Mouse (Mus musculus) heart, adult 9 months (tissue): ENCODE measurements at regions not wholly inside any gene's neighbourhood (a gene's known extent, or its start where the extent isn't known, plus 50 kb on each side); places are given as distances from the start of the nearest gene placed in this dataset.

ENCODE experiments used
- DNase-seq, 2 experiments: peaks; one replicate each; pipeline ENCODE4 v3.0.0; 2022; ENCODE audit warnings: low spot score in 2 of 2

GRCm38 (mm10) chr1:132820136-132820535 is 59.9 kb upstream of the Lrrn2 start:
- DNase-seq: no peak

- DNase-seq: no peak
Observed at GRCm38 (mm10) chr1:132818296-132818695, 61.8 kb upstream of the Lrrn2 start.

- DNase-seq: no peak
Observed at GRCm38 (mm10) chr1:132817366-132817765, 62.7 kb upstream of the Lrrn2 start.

- DNase-seq: no peak
Observed at GRCm38 (mm10) chr1:132805543-132805942, 63.9 kb upstream of the Nfasc start.

- peak; percentile 41 to 44 for DNase-seq
Observed at GRCm38 (mm10) chr1:132803842-132804241, 62.2 kb upstream of the Nfasc start.

- DNase-seq: no peak
Observed at GRCm38 (mm10) chr1:132802380-132802779, 60.8 kb upstream of the Nfasc start.

- DNase-seq: no peak
Observed at GRCm38 (mm10) chr1:132800285-132800684, 58.7 kb upstream of the Nfasc start.

- DNase-seq: no peak
Observed at GRCm38 (mm10) chr1:132799258-132799657, 57.7 kb upstream of the Nfasc start.

GRCm38 (mm10) chr1:132794462-132794861 is 52.9 kb upstream of the Nfasc start:
- DNase-seq: no peak
